18 mouse cellular contexts compared by ENCODE assay signal in genomic region chr2:28794623-28795022, GRCm38 (mm10). TPM values are rescaled to one million over a fixed set of nuclear protein-coding genes. Genes with fewer than 3 reads are reported as not detected.
DNase-seq lines count a peak whose midpoint lies in the region; ATAC-seq and TF ChIP-seq lines count a peak whose summit lies in the region.
"Had no signal": no experiment of that assay in that cellular context is flagged by ENCODE, and none has a peak within 500 bp of the region (broad histone marks: within the 10 kb centered on the region; RNA-seq: fewer than 3 reads in every experiment).

No protein-coding gene starts in this region.

- H3K9me3 ChIP-seq in midbrain, postnatal 0 days (ENCODE audit: low read length), result no peaks in the 10 kb centered on the region
- H3K9me3 ChIP-seq in midbrain, embryonic 16.5 days (replicated peaks; ENCODE audit: control insufficient read depth, low read length, poor library complexity, severe bottlenecking), result no peaks in the 10 kb centered on the region
- no peaks in the 10 kb centered on the region for H3K9me3 ChIP-seq in hindbrain, embryonic 14.5 days (ENCODE audit: control insufficient read depth, low read length)
- H3K9me3 ChIP-seq: limb, embryonic 10.5 days had no signal

- H3K27ac ChIP-seq in layer of hippocampus, adult 2 months, result no peak overlapping the region
- H3K27ac ChIP-seq in midbrain, postnatal 0 days (ENCODE audit: low read depth, low read length), result no peak overlapping the region
- H3K27ac ChIP-seq in midbrain, embryonic 16.5 days (ENCODE audit: low read length), result no peak overlapping the region
- H3K27ac ChIP-seq in hindbrain, embryonic 14.5 days, result no peak overlapping the region
- H3K27ac ChIP-seq: limb, embryonic 10.5 days; macrophage had no signal

- no peak overlapping the region for H3K4me2 ChIP-seq in midbrain, postnatal 0 days (ENCODE audit: low read depth, low read length, poor library complexity, severe bottlenecking)
- no peak overlapping the region for H3K4me2 ChIP-seq in midbrain, embryonic 16.5 days (ENCODE audit: low read length)
- no peak overlapping the region for H3K4me2 ChIP-seq in hindbrain, embryonic 14.5 days (replicated peaks)
- H3K4me2 ChIP-seq: heart, embryonic 11.5 days had no signal

- ATAC-seq in midbrain, postnatal 0 days (ENCODE audit: low FRiP score), result no peak
- no peak for ATAC-seq in midbrain, embryonic 16.5 days
- no peak for ATAC-seq in megakaryocyte progenitor cell, adult 5-6 weeks (replicated peaks; ENCODE audit: poor library complexity)
- ATAC-seq in hindbrain, embryonic 14.5 days (ENCODE audit: low FRiP score), result no peak
- ATAC-seq: forebrain, embryonic 14.5 days had no signal

- peak; percentile 51 for TF ChIP-seq CTCF in layer of hippocampus, adult 2 months (conservative IDR thresholded peaks at IDR 0.05)
- TF ChIP-seq CTCF in midbrain, postnatal 0 days (IDR thresholded peaks at IDR 0.05), result peak; percentile 50

- 78% methylated on average over 5 of the region's 5 CpGs for WGBS in midbrain, postnatal 0 days
- 78% methylated on average over 5 of the region's 5 CpGs for WGBS in midbrain, embryonic 16.5 days
- whole genome bisulfite sequencing in hindbrain, embryonic 14.5 days, result 76% methylated on average over 5 of the region's 5 CpGs

- no peak overlapping the region for H3K9ac ChIP-seq in midbrain, postnatal 0 days (replicated peaks; ENCODE audit: low read length, poor library complexity, severe bottlenecking)
- no peak overlapping the region for H3K9ac ChIP-seq in midbrain, embryonic 16.5 days (ENCODE audit: low read depth, low read length)
- no peak overlapping the region for H3K9ac ChIP-seq in hindbrain, embryonic 14.5 days

- H3K27me3 ChIP-seq in midbrain, postnatal 0 days (ENCODE audit: insufficient read depth, low read length), result no peaks in the 10 kb centered on the region
- no peaks in the 10 kb centered on the region for H3K27me3 ChIP-seq in midbrain, embryonic 16.5 days (ENCODE audit: control insufficient read depth, insufficient read depth, low read depth, low read length)
- no peaks in the 10 kb centered on the region for H3K27me3 ChIP-seq in hindbrain, embryonic 14.5 days (ENCODE audit: control insufficient read depth, insufficient read depth, low read length)

- no peaks in the 10 kb centered on the region for H3K36me3 ChIP-seq in midbrain, postnatal 0 days (ENCODE audit: insufficient read depth, low read length)
- no peaks in the 10 kb centered on the region for H3K36me3 ChIP-seq in midbrain, embryonic 16.5 days (ENCODE audit: control insufficient read depth, insufficient read depth, low read length)
- no peaks in the 10 kb centered on the region for H3K36me3 ChIP-seq in hindbrain, embryonic 14.5 days (replicated peaks; ENCODE audit: control insufficient read depth, insufficient read depth)
- H3K36me3 ChIP-seq: limb, embryonic 10.5 days had no signal

- no peaks in the 10 kb centered on the region for H3K4me1 ChIP-seq in midbrain, postnatal 0 days (ENCODE audit: insufficient read depth, low read length)
- H3K4me1 ChIP-seq in midbrain, embryonic 16.5 days (ENCODE audit: control insufficient read depth, insufficient read depth, low read length), result peaks cover 15% of the 10 kb centered on the region
- H3K4me1 ChIP-seq in hindbrain, embryonic 14.5 days (replicated peaks; ENCODE audit: control insufficient read depth, insufficient read depth, low read length), result peaks cover 21% of the 10 kb centered on the region

- DNase-seq in layer of hippocampus, adult 2 months (ENCODE audit: low spot score in 2 of 2), result no peak
- DNase-seq in layer of hippocampus, postnatal 36 days, result no peak
- no peak for DNase-seq in midbrain, postnatal 0 days (ENCODE audit: low spot score)
- DNase-seq in R1 (ENCODE audit: low read depth, low spot score), result peak; percentile 19
- DNase-seq in hindbrain, embryonic 14.5 days (ENCODE audit: low spot score), result no peak
- DNase-seq: adrenal gland, postnatal 10 days; cerebellum, adult 2 months; heart, postnatal 14 days; kidney, adult 9 months; midbrain, embryonic 14.5 days; spleen, adult 18-20 months had no signal

- no peak overlapping the region for H3K4me3 ChIP-seq in layer of hippocampus, adult 2 months
- no peak overlapping the region for H3K4me3 ChIP-seq in midbrain, postnatal 0 days (ENCODE audit: low read depth, low read length)
- no peak overlapping the region for H3K4me3 ChIP-seq in midbrain, embryonic 16.5 days (ENCODE audit: low read depth, low read length)
- no peak overlapping the region for H3K4me3 ChIP-seq in hindbrain, embryonic 14.5 days (replicated peaks; ENCODE audit: low read length)
- H3K4me3 ChIP-seq: erythroblast, embryonic 14.5 days; limb, embryonic 10.5 days had no signal

RNA-seq across cellular contexts. Expression of gene Gtf3c4, which starts 45.5 kb away (rescaled TPM):
- 10 to 100 TPM; 31.1 to 34.0 TPM for total RNA-seq in layer of hippocampus, adult 2 months (2021)
- total RNA-seq in layer of hippocampus, postnatal 36 days (2021), result 10 to 100 TPM; 34.5 to 40.0 TPM
- total RNA-seq in midbrain, postnatal 0 days (2014; rRNA removed), result 66.3 and 84.2 TPM in 2 replicates
- polyA plus RNA-seq in midbrain, postnatal 0 days (2015; fragmentation: Nextera tagmentation; extraction: Ambion mirVana), result 13.7 and 15.0 TPM in 2 replicates
- 18.7 and 23.2 TPM in 2 replicates for polyA plus RNA-seq in midbrain, embryonic 16.5 days (2015; fragmentation: Nextera tagmentation; extraction: Ambion mirVana)
- 13.7 and 14.9 TPM in 2 replicates for total RNA-seq in megakaryocyte progenitor cell, adult 5-6 weeks (2015)
- total RNA-seq in megakaryocyte progenitor cell, adult 5-6 weeks (2017), result 23.2 and 25.4 TPM in 2 replicates
- polyA plus RNA-seq in hindbrain, embryonic 14.5 days (2014; fragmentation: Nextera tagmentation; extraction: Ambion mirVana), result 33.6 and 34.2 TPM in 2 replicates

RNA-seq across cellular contexts. Expression of gene Ddx31, which starts 45.6 kb away (rescaled TPM):
- 1 to 10 TPM; 8.7 to 9.4 TPM for total RNA-seq in layer of hippocampus, adult 2 months (2021)
- 1 to 10 TPM; 7.7 to 9.0 TPM for total RNA-seq in layer of hippocampus, postnatal 36 days (2021)
- total RNA-seq in midbrain, postnatal 0 days (2014; rRNA removed), result 18.2 and 18.5 TPM in 2 replicates
- polyA plus RNA-seq in midbrain, postnatal 0 days (2015; fragmentation: Nextera tagmentation; extraction: Ambion mirVana), result 8.3 and 10.3 TPM in 2 replicates
- 10.7 and 12.6 TPM in 2 replicates for polyA plus RNA-seq in midbrain, embryonic 16.5 days (2015; fragmentation: Nextera tagmentation; extraction: Ambion mirVana)
- 9.7 and 10.6 TPM in 2 replicates for total RNA-seq in megakaryocyte progenitor cell, adult 5-6 weeks (2015)
- total RNA-seq in megakaryocyte progenitor cell, adult 5-6 weeks (2017), result 15.2 and 17.0 TPM in 2 replicates
- polyA plus RNA-seq in hindbrain, embryonic 14.5 days (2014; fragmentation: Nextera tagmentation; extraction: Ambion mirVana), result 13.2 and 14.3 TPM in 2 replicates
